Mouse (Mus musculus) pancreas, adult 10 weeks (tissue): ENCODE measurements around the gene Nde1. TPM values are rescaled to one million over a fixed set of nuclear protein-coding genes. Genes with fewer than 3 reads are reported as not detected.

ENCODE experiments used
- polyA plus RNA-seq: library from polyadenylated mRNA; stranded (reverse); fragments of 350-450 nt; fragmentation: Illumina TruSeq; extraction: RNeasy Lipid Tissue Mini Kit (QIAGEN cat#74804); gene quantifications from one replicate; pipeline ENCODE4 v1.2.3, GENCODE M21; 2015; ENCODE audit warnings: low read depth, low replicate concordance; ENCODE audit not compliant: insufficient read depth

Nde1 gene
- polyA plus RNA-seq, result 11.6 TPM

DNA sequence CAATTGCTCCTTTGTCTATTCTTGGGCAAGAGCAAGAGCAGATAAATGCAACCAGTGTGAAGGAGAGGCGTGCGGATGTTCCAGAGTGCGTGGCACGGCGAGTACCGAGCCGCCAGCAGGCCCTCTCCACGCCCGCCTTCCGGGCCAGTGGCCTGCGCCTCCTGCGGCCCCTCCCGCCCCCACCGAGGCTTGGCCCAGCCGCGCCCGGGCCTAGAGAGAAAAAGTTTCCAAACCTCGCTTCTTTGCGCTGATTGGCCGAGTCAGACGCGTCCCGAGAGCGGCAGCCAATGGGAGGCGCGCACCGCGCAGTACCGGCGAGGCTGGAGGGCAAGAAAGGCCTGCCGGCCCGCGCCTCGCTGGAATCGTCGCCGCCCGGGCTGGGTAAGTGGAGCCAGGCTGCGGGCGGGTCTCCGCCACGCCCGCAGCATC, at the start of gene Nde1, which contains the start of gene Marf1:
Gene Nde1 (plus strand): TSS at position 288 of the 429 bp plus-strand sequence.
Gene Marf1 (minus strand): TSS at position 364 of the 429 bp plus-strand sequence.

Other genes with a start within 250 kb of the Nde1 start
- not detected for gene 2900011O08Rik, start 176.7 kb upstream of the Nde1 start, polyA plus RNA-seq
- gene Ifitm7, start 176.4 kb upstream of the Nde1 start, polyA plus RNA-seq, result not detected
- gene Marf1, start 76 bp downstream of the Nde1 start, polyA plus RNA-seq, result 10.1 TPM
- gene Myh11, start 128.1 kb downstream of the Nde1 start, polyA plus RNA-seq, result 29.0 TPM
- gene Fopnl, start 154.1 kb downstream of the Nde1 start, polyA plus RNA-seq, result 17.0 TPM
- 4.9 TPM for gene Abcc1, start 198.3 kb downstream of the Nde1 start, polyA plus RNA-seq